Mouse (Mus musculus) ES-E14 (cell line): ENCODE measurements around the gene Slc17a3.

Experiments used
- MAFK ChIP-seq: IDR thresholded peaks from 2 replicates; pipeline ENCODE4 v1.6.1; 2014; ENCODE audit warnings: mild to moderate bottlenecking, low read depth, low read length, inconsistent platforms; ENCODE audit not compliant: insufficient read depth
- ZC3H11A ChIP-seq: IDR thresholded peaks from 2 replicates; pipeline ENCODE4 v1.6.1; 2012; ENCODE audit warnings: low read depth, mild to moderate bottlenecking, inconsistent platforms, low read length, borderline replicate concordance

GRCm38 (mm10) chr13:23879106-23879505 lies 39.9 kb downstream of the Slc17a3 start:
- TF ChIP-seq ZC3H11A (no peak), MAFK (no peak)
